In genomic region chr10:40351156-40351555, GRCm38 (mm10) we compare ENCODE assay signal across 10 mouse cellular contexts. TPM values are rescaled to one million over a fixed set of nuclear protein-coding genes. Genes with fewer than 3 reads are reported as not detected.
DNase-seq lines count a peak whose midpoint lies in the region; ATAC-seq lines count a peak whose summit lies in the region.
"Had no signal": no experiment of that assay in that cellular context is flagged by ENCODE, and none has a peak within 500 bp of the region (broad histone marks: within the 10 kb centered on the region; RNA-seq: fewer than 3 reads in every experiment).

No protein-coding gene starts in this region.

- peak overlapping the region; percentile 75 for H3K4me2 ChIP-seq in heart, embryonic 13.5 days
- H3K4me2 ChIP-seq in intestine, embryonic 16.5 days (ENCODE audit: low read depth, low read length), result peak overlapping the region; percentile 55; the same call in 1 of the 2 replicates
- H3K4me2 ChIP-seq in stomach, embryonic 15.5 days, result 0 out of 2 replicates have a peak overlapping the region, but pooled peaks have one; percentile 73

- H3K4me3 ChIP-seq in heart, embryonic 13.5 days, result peak overlapping the region; percentile 67; the same call in 1 of the 2 replicates
- H3K4me3 ChIP-seq in megakaryocyte, embryonic 14.5 days (replicated peaks), result peak overlapping the region; percentile 99
- H3K4me3 ChIP-seq in intestine, embryonic 16.5 days (ENCODE audit: low read length), result no peak overlapping the region
- no peak overlapping the region for H3K4me3 ChIP-seq in stomach, embryonic 15.5 days (replicated peaks)

- no peak for DNase-seq in heart, adult 8-10 months (ENCODE audit: low spot score)
- DNase-seq in layer of hippocampus, postnatal 25 days (ENCODE audit: extremely low spot score in 1 of 2, low spot score in 1 of 2), result no peak
- DNase-seq: heart, postnatal 10 days had no signal

- H3K9me3 ChIP-seq in heart, embryonic 13.5 days, result no peaks in the 10 kb centered on the region
- H3K9me3 ChIP-seq in megakaryocyte, embryonic 14.5 days, result no peaks in the 10 kb centered on the region
- H3K9me3 ChIP-seq in intestine, embryonic 16.5 days (ENCODE audit: control insufficient read depth, low read length), result no peaks in the 10 kb centered on the region
- H3K9me3 ChIP-seq in stomach, embryonic 15.5 days, result no peaks in the 10 kb centered on the region

- no peak for ATAC-seq in heart, embryonic 13.5 days (ENCODE audit: extremely low read depth, insufficient number of reproducible peaks, low FRiP score, low TSS enrichment)
- no peak for ATAC-seq in megakaryocyte, adult 5-6 weeks (ENCODE audit: poor library complexity, severe bottlenecking)
- no peak for ATAC-seq in intestine, embryonic 16.5 days
- no peak for ATAC-seq in stomach, embryonic 15.5 days (ENCODE audit: insufficient read depth, low FRiP score, low read depth)
- no peak for ATAC-seq in granulocyte monocyte progenitor cell, adult 5-6 weeks (replicated peaks; ENCODE audit: poor library complexity, severe bottlenecking)

- no peaks in the 10 kb centered on the region for H3K36me3 ChIP-seq in heart, embryonic 13.5 days
- peaks cover 12% of the 10 kb centered on the region for H3K36me3 ChIP-seq in megakaryocyte, embryonic 14.5 days (replicated peaks; ENCODE audit: low read length)
- no peaks in the 10 kb centered on the region for H3K36me3 ChIP-seq in intestine, embryonic 16.5 days (ENCODE audit: control insufficient read depth, insufficient read depth, low read length)
- no peaks in the 10 kb centered on the region for H3K36me3 ChIP-seq in stomach, embryonic 15.5 days

- H3K27ac ChIP-seq in heart, embryonic 13.5 days (replicated peaks), result no peak overlapping the region
- H3K27ac ChIP-seq in intestine, embryonic 16.5 days (ENCODE audit: low read length), result no peak overlapping the region
- H3K27ac ChIP-seq in stomach, embryonic 15.5 days, result no peak overlapping the region

- peaks cover 32% of the 10 kb centered on the region for H3K4me1 ChIP-seq in heart, embryonic 13.5 days
- peaks cover 59% of the 10 kb centered on the region for H3K4me1 ChIP-seq in megakaryocyte, embryonic 14.5 days
- H3K4me1 ChIP-seq in intestine, embryonic 16.5 days (ENCODE audit: control insufficient read depth, insufficient read depth, low read length), result peaks cover 6% of the 10 kb centered on the region
- H3K4me1 ChIP-seq in stomach, embryonic 15.5 days, result peaks cover 8% of the 10 kb centered on the region

- H3K27me3 ChIP-seq in heart, embryonic 13.5 days (replicated peaks), result no peaks in the 10 kb centered on the region
- no peaks in the 10 kb centered on the region for H3K27me3 ChIP-seq in megakaryocyte, embryonic 14.5 days (replicated peaks)
- H3K27me3 ChIP-seq in intestine, embryonic 16.5 days (replicated peaks; ENCODE audit: control insufficient read depth, insufficient read depth, low read length), result no peaks in the 10 kb centered on the region
- no peaks in the 10 kb centered on the region for H3K27me3 ChIP-seq in stomach, embryonic 15.5 days (replicated peaks)
- H3K27me3 ChIP-seq: CH12.LX had no signal

- WGBS in heart, embryonic 13.5 days, result 77% methylated on average over 4 of the region's 4 CpGs
- WGBS in intestine, embryonic 16.5 days, result 62% methylated on average over 4 of the region's 4 CpGs
- WGBS in stomach, embryonic 15.5 days, result 72% methylated on average over 4 of the region's 4 CpGs

- no peak overlapping the region for H3K9ac ChIP-seq in heart, embryonic 13.5 days
- H3K9ac ChIP-seq in intestine, embryonic 16.5 days (ENCODE audit: low read depth, low read length), result no peak overlapping the region
- H3K9ac ChIP-seq in stomach, embryonic 15.5 days, result no peak overlapping the region

RNA-seq across cellular contexts. Expression of gene Cdk19, which starts 11.8 kb away (rescaled TPM):
- polyA plus RNA-seq in heart, embryonic 13.5 days (2015; fragmentation: Nextera tagmentation; extraction: Ambion mirVana), result 5.6 and 6.1 TPM in 2 replicates
- 10 to 100 TPM; 12.1 to 13.7 (median 13.4) TPM for total RNA-seq in heart, adult 8-10 months (2022)
- polyA plus RNA-seq in megakaryocyte, embryonic 14.5 days (2012; ENCODE audit: insufficient read depth, low replicate concordance), result 4.8 and 7.2 TPM in 2 replicates
- 58.0 and 68.0 TPM in 2 replicates for total RNA-seq in megakaryocyte, adult 5-6 weeks (2015)
- 55.6 and 60.3 TPM in 2 replicates for total RNA-seq in megakaryocyte, adult 5-6 weeks (2017)
- polyA plus RNA-seq in intestine, embryonic 16.5 days (2015; fragmentation: Nextera tagmentation; extraction: Ambion mirVana), result 4.0 and 4.6 TPM in 2 replicates
- 8.3 and 9.0 TPM in 2 replicates for polyA plus RNA-seq in stomach, embryonic 15.5 days (2015; fragmentation: Nextera tagmentation; extraction: Ambion mirVana)
- total RNA-seq in granulocyte monocyte progenitor cell, adult 5-6 weeks (2014; fragmentation: Nextera tagmentation), result 32.8 and 36.0 TPM in 2 replicates
- 47.3 and 51.7 TPM in 2 replicates for total RNA-seq in granulocyte monocyte progenitor cell, adult 5-6 weeks (2017)
- total RNA-seq in layer of hippocampus, postnatal 25 days (2021), result 10 to 100 TPM; 30.3 to 31.5 TPM

RNA-seq across cellular contexts. Expression of gene Amd1, which starts 49.2 kb away (rescaled TPM):
- polyA plus RNA-seq in heart, embryonic 13.5 days (2015; fragmentation: Nextera tagmentation; extraction: Ambion mirVana), result 37.9 and 40.5 TPM in 2 replicates
- total RNA-seq in heart, adult 8-10 months (2022), result 100 to 1,000 TPM in 3 of 4 experiments, 10 to 100 TPM in 1; 87.6 to 131 (median 118) TPM
- polyA plus RNA-seq in megakaryocyte, embryonic 14.5 days (2012; ENCODE audit: insufficient read depth, low replicate concordance), result 0.79 and 10.4 TPM in 2 replicates
- 62.7 and 67.7 TPM in 2 replicates for total RNA-seq in megakaryocyte, adult 5-6 weeks (2015)
- 76.9 and 77.4 TPM in 2 replicates for total RNA-seq in megakaryocyte, adult 5-6 weeks (2017)
- 41.9 and 47.2 TPM in 2 replicates for polyA plus RNA-seq in intestine, embryonic 16.5 days (2015; fragmentation: Nextera tagmentation; extraction: Ambion mirVana)
- polyA plus RNA-seq in stomach, embryonic 15.5 days (2015; fragmentation: Nextera tagmentation; extraction: Ambion mirVana), result 60.3 and 69.1 TPM in 2 replicates
- total RNA-seq in granulocyte monocyte progenitor cell, adult 5-6 weeks (2014; fragmentation: Nextera tagmentation), result 143 and 148 TPM in 2 replicates
- total RNA-seq in granulocyte monocyte progenitor cell, adult 5-6 weeks (2017), result 169 and 203 TPM in 2 replicates
- 10 to 100 TPM; 67.2 to 80.9 TPM for total RNA-seq in layer of hippocampus, postnatal 25 days (2021)

Comparison
In these comparisons a context has a peak if more than half of its experiments do, and no peak if none do; other contexts are left out.
1. H3K4me3 ChIP-seq: peak in heart, embryonic 13.5 days (single experiment) and megakaryocyte, embryonic 14.5 days (single experiment); none in intestine, embryonic 16.5 days (single experiment) and stomach, embryonic 15.5 days (single experiment).
2. Peak in every context shown above with its lines, with median percentiles within 50 percentile points of each other: H3K4me2 ChIP-seq.